Mouse (Mus musculus): ENCODE data around the gene Nphs2. TPM values are rescaled to one million over a fixed set of nuclear protein-coding genes. Genes with fewer than 3 reads are reported as not detected.
"Not testable (repeated sequence)": the region's sequence is repeated elsewhere in the genome, so short reads cannot be mapped to it uniquely, and the experiment has no call there.

The Nphs2 gene
- polyA plus RNA-seq, 1 experiment from 2014 or later: not detected

DNA sequence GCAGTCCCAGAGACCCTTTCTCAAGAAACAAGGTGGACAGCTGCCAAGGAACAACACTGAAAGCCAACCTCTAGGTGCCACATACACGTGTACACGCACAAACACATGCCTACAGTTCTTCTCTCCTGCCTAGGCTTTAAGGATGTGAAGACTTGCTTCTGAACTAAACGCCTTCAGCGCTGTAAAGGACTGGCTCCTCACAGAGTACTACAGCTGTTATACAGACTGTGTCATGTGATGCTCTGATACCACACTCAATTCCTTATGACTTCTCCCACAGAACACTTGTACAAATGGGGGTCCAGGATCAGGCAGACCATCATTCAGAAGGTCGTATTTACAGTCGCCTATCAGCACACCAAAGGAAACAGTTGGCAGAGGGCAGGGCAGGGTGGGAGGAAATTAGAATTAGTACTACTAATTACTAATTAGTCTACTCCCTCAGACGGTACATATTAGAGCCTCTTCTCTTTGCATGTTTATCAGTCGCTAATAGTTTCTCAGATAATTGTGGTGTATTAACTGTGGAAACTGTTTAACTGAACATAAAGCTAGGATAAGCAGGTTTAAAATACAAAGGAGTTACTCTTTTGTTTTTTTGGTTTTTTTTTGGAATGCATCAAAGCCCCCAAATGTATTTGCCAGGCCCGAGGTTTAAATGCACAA is 21.8 kb upstream of the Nphs2 start:
- ChIA-PET CTCF (no interaction called here), POLR2A (no interaction called here)
- TF ChIP-seq CTCF (IDR thresholded peaks at IDR 0.05): no peak
- ATAC-seq (no peak), DNase-seq (ENCODE audit: low read depth, low spot score) (no peak)
- H3K27me3 ChIP-seq: peaks cover 12% of the 10 kb centered on the region
- in situ Hi-C loops (cut with MboI; ENCODE audit: low pct_unique_long_range_greater_than_20kb): no loop called here

DNA sequence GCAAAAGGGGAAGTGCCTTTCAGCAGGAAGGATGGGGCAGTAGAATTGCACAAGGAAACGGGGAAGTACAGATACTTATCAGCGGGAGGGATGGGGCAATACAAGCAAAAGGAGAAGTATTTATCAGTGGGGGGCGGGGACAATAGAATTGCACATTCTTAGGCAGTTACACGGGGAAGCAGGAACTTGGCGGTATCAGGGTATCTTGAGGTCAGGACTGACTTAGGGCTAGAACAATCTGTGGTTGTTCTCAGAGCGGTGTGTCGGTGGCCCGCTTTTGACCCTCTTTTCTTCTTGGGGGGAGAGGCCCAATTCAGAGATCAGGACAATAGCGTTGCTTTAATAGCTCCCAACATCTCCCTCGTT is 21.3 kb upstream of the Nphs2 start:
- POLR2A ChIA-PET: not testable (repeated sequence)

DNA sequence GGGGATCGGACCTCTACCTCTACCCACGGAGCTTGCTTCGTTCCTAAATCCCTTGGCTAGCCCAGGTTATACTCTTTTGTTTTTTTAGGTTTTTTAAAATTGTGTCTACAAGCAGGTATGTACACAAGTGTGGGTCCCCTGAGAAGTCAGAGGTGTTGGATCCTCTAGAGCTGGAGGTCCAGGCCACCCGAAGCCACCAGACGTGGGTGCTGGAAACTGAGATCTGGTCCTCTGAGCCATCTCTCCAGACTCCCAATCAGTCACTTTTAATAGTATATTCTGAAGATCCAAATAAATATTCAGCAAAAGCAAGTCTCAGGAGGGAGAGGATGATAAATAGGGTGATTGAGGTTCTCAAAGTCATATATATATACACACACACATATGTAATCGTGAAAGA is 20.5 kb upstream of the Nphs2 start:
- in situ Hi-C loops (cut with MboI; ENCODE audit: low pct_unique_long_range_greater_than_20kb): no loop called here
- peaks cover 16% of the 10 kb centered on the region for H3K27me3 ChIP-seq
- TF ChIP-seq CTCF (IDR thresholded peaks at IDR 0.05): no peak
- DNase-seq (ENCODE audit: low read depth, low spot score) (no peak), ATAC-seq (no peak)
- ChIA-PET CTCF (interaction anchor here (1.1 kb wide), 1 partner anchor 19 kb away, joined by 3 read pairs; no protein-coding TSS in a partner anchor), POLR2A (interaction anchor here (0.7 kb wide), 1 partner anchor 8 kb away, joined by 3 read pairs; no protein-coding TSS in a partner anchor)

More for the DNA sequence above, 21.3 kb upstream of the Nphs2 start:
- CTCF ChIA-PET; DNase-seq (ENCODE audit: low read depth, low spot score); ATAC-seq; in situ Hi-C loops (cut with MboI; ENCODE audit: low pct_unique_long_range_greater_than_20kb): not testable (repeated sequence)
- H3K27me3 ChIP-seq: peaks cover 12% of the 10 kb centered on the region

DNA sequence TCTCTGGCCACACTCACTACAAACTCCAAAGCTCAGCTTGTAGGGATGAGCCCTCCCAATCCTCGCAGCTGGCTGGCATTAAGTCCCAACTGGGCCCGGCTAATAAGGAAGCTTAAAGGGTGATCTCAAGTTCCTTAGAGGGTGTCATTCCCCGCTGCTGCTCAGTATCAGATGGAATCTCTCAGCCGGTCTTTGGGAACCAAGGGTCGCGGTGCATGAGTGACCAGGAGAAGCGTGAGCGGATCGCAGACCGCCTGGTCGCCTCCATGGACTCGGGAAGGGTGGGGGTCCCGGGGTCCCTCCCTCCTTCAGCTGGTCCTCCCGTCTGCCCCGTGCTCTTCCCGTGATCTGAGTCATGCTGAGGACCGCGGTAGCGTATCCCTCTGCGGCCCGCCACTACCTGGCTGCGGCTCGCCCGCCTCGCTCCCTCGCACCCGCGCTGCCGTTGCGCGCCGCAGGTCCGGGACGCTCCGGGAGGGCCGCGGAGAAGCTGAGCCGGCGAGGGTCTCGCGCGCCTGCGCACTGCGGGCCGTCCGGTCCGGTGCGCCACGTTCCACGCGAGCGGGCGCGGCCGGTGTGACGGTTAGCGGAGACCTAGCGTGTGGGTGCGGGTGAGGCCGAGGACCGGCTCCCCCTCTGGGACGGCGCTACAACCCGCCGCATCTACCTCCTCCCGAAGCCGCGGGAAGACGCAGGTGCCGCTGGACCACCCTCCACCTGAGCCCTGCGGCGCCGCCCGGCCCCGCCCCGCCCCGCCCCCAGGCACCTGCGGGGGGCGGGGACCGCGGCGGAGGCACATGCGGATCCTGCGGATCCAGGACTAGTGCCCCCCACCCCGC is 7.4 kb upstream of the Nphs2 start, which contains the start of gene Tdrd5:
Gene Tdrd5, minus strand, starts transcription at position 754 of the 839 bp plus-strand sequence.
- CTCF ChIA-PET: no interaction called here
- TF ChIP-seq CTCF (IDR thresholded peaks at IDR 0.05): no peak
- DNase-seq (ENCODE audit: low read depth, low spot score) (no peak), ATAC-seq (no peak)
- H3K27me3 ChIP-seq: peaks cover 11% of the 10 kb centered on the region
- in situ Hi-C loops (cut with MboI; ENCODE audit: low pct_unique_long_range_greater_than_20kb): no loop called here
- POLR2A ChIA-PET: no interaction called here

DNA sequence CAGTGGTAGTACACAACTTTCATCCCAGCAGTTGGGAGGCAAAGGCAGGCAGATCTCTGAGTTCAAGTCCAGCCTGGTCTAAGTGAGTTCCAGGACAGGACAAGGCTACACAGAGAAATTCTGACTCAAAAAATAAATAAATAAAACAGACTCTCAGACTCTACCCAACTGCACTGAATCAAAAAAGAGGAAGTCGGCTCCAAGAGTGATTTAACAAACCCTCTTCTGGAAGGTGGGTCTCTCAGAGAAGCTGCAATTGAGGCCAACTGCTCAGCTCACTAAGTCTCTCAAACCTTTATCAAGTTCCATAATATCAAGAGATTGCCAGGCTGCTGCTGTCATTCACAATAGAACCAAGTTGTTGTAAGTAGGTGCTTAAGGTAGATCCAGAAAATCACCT is 1.9 kb upstream of the Nphs2 start:
- in situ Hi-C loops (cut with MboI; ENCODE audit: low pct_unique_long_range_greater_than_20kb): no loop called here
- CTCF ChIA-PET: no interaction called here
- ATAC-seq: no peak

DNA sequence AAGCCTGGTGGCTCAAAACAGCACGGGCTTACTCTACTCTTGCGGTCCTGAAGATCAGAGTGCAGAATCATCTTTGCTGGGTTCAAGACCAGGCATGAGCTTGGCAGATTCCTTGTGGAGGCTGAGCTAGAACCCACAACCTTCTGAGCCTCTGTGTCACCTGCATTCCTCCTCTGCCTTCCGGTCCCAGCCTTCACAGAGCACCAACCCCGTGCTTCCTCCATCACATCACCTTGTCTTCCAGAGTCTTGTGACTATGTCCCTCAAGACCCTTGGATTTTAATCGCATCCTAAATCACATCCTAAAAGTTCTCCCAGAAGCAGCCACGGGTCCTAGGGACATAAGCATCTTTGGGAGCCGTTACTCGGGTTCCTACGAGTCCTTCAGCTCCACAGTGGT is 12.6 kb downstream of the Nphs2 start:
- in situ Hi-C loops (cut with MboI; ENCODE audit: low pct_unique_long_range_greater_than_20kb): no loop called here
- ChIA-PET POLR2A (no interaction called here), CTCF (no interaction called here)
- TF ChIP-seq CTCF (IDR thresholded peaks at IDR 0.05): no peak
- no peaks in the 10 kb centered on the region for H3K27me3 ChIP-seq
- no peak for DNase-seq (ENCODE audit: low read depth, low spot score)
- no peak for ATAC-seq

More for the DNA sequence above, 1.9 kb upstream of the Nphs2 start:
- no peak for TF ChIP-seq CTCF (IDR thresholded peaks at IDR 0.05)
- no peak for DNase-seq (ENCODE audit: low read depth, low spot score)
- POLR2A ChIA-PET: no interaction called here
- H3K27me3 ChIP-seq: peaks cover 17% of the 10 kb centered on the region

DNA sequence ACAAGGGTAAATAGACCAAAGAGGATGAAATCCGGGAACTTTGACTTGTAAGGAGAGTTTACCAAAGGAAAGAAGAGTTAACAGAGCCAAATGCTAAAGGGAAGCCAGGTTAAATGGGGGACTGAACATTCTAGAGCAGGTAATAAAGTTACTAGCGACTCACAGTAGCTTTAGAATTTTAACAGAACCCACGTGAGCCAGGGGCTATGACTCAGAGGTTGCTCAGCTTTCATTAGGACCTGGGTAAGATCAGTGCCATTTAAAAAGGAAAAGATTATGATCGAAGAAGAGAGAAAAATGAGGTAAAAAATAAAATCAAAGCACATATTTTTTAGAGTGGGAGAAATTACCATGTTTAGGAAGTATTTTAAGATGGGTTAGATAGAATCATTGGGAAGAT is 30.3 kb downstream of the Nphs2 start:
- in situ Hi-C loops (cut with MboI; ENCODE audit: low pct_unique_long_range_greater_than_20kb): no loop called here
- H3K27me3 ChIP-seq: no peaks in the 10 kb centered on the region
- ATAC-seq: no peak
- POLR2A ChIA-PET: no interaction called here
- TF ChIP-seq CTCF (IDR thresholded peaks at IDR 0.05): no peak
- no peak for DNase-seq (ENCODE audit: low read depth, low spot score)
- CTCF ChIA-PET: no interaction called here

- in situ Hi-C loops (cut with MboI; ENCODE audit: low pct_unique_long_range_greater_than_20kb): no loop called here
- DNase-seq (ENCODE audit: low read depth, low spot score): no peak
- ATAC-seq: no peak
- POLR2A ChIA-PET: no interaction called here
- CTCF ChIA-PET: no interaction called here
- TF ChIP-seq CTCF (IDR thresholded peaks at IDR 0.05): no peak
- H3K27me3 ChIP-seq: no peaks in the 10 kb centered on the region
Observed at GRCm38 (mm10) chr1:156344433-156344832, 33.9 kb downstream of the Nphs2 start.

DNA sequence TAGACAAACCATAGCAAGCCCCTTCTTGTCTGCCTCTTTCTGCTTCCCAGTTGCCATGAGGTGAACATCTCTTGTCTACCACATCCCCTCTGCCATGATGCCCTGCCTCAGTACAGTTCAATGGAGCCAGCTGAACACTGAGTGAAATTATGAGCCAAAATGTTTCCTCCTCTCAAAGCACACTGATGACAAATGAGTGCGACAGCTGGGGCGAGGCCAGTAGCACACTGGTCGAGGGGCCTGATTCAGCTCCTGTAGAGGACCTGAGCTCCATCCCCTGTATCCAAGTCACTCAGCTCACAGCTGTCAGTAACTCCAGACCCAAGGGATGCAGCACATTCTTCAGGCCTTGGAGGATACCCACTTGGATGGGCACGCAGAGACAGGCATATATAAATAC is 35.1 kb downstream of the Nphs2 start:
- CTCF ChIA-PET: no interaction called here
- POLR2A ChIA-PET: no interaction called here
- in situ Hi-C loops (cut with MboI; ENCODE audit: low pct_unique_long_range_greater_than_20kb): no loop called here
- DNase-seq (ENCODE audit: low read depth, low spot score): no peak
- H3K27me3 ChIP-seq: no peaks in the 10 kb centered on the region
- no peak for TF ChIP-seq CTCF (IDR thresholded peaks at IDR 0.05)
- no peak for ATAC-seq

DNA sequence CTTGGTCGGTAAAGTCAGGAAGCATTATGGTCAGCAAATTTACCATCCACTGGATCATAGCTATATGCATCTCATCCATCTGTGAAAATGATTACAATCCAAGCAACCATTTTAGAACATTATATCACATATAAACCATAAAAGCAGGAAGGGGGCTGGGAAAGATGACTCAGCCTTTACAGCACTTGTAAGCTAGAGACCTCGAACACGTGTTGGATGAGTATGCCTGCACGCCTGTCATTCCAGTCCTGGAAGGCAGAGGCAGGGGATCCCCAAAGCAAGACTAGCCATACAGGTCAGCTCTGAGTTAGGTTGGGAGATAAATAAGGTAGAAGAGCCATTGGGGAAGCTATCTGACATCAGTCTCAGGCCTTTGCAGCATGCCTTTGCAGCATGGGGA is 38.5 kb downstream of the Nphs2 start:
- in situ Hi-C loops (cut with MboI; ENCODE audit: low pct_unique_long_range_greater_than_20kb): no loop called here
- TF ChIP-seq CTCF (IDR thresholded peaks at IDR 0.05): no peak
- no peak for ATAC-seq
- no peaks in the 10 kb centered on the region for H3K27me3 ChIP-seq
- CTCF ChIA-PET: interaction anchor here (1.2 kb wide), 1 partner anchor 45 kb away, joined by 4 read pairs; no protein-coding TSS in a partner anchor
- DNase-seq (ENCODE audit: low read depth, low spot score): no peak
- POLR2A ChIA-PET: no interaction called here

- POLR2A ChIA-PET: no interaction called here
- no peak for DNase-seq (ENCODE audit: low read depth, low spot score)
- CTCF ChIA-PET: no interaction called here
- no peaks in the 10 kb centered on the region for H3K27me3 ChIP-seq
- ATAC-seq: no peak
- in situ Hi-C loops (cut with MboI; ENCODE audit: low pct_unique_long_range_greater_than_20kb): no loop called here
- TF ChIP-seq CTCF (IDR thresholded peaks at IDR 0.05): no peak
Observed at GRCm38 (mm10) chr1:156350441-156350840, 39.9 kb downstream of the Nphs2 start.
